Mouse (Mus musculus) right cerebral cortex, postnatal 4 days (tissue): Measurements from ENCODE around the gene D930020B18Rik.

ENCODE experiments used
- DNase-seq: peaks from one replicate; pipeline ENCODE4 v3.0.0-alpha.2; 2022

The D930020B18Rik gene

DNA sequence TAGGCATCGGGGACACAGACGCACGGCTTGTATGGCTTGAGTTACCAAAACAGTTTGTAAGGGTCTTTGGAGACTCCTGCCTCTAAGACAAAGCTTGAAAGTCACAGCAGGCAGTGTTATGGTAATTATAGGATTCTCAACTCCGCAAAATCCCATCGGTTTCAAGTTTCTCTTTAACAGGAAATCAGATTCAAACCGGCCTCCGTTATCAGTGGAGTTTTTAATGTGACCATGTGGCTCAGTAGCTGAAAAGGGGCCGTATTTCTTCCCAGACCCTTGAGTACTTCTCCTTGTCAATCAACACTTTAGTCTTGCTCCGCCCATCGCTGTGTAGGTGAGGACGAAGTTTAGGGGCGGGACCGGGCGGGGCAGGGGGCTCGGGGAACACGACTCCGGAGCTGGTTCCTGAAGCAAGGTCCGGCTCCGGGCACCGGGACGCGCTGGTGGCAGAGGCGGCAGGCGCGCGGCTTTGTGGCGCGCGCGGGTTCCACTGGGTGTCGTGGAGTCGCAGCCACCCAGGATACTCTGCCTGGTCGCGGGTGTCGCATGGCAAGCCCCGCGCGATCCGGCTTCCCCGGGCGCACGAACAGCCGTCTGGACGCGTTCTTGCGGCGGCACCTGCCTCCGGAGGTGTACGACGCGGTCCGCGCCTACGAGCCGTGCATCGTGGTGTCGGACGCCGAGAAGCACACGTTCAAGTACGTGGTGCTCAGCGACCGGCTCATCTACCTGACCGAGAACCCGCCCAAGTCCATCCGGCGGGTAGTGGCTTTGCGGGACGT is at the start of gene D930020B18Rik:
D930020B18Rik (plus strand) TSS at position 317 of the 782 bp plus-strand sequence.
- peak; percentile 26 for DNase-seq

DNA sequence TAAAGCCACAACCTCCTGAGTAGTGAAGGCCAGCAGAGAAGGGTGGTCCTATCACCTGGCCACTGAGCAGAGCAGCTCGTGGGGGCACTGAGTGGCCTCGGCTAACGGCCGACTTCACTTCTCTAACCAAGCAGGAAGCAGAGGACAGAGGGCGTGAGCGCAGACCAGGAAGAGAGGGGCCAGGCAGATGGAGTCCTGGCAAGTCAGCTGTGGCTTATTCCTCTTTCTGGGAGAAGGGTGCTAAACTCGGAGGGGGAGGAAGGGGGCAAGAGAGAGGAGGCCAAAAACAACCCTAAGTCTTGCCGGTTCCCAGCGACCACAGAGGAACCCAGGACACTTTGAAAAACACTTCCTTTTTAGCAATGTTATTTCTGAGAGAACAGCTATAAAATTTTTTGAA is 44.8 kb upstream of the D930020B18Rik start:
- DNase-seq, result no peak

DNA sequence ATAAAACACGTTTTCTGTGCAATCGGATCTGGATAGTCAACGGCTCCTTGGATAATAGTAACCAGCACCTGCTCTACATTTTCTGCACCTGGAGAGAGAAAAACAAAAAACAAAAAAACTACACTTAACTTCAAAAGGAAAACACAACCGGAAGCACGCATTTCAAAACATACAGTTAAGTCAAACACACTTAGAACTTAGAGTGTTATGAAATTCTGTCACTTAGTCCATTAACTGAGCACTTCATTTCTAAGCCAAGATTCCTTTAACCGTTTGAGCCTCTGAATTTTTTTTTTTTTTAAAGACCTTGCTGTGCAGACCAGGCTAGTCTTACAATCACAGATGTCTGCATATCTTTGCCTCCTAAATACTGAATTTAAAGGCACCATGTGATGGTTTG is 40.1 kb upstream of the D930020B18Rik start:
- no peak for DNase-seq

- no peak for DNase-seq
Measured at GRCm38 (mm10) chr10:121603556-121603955, 37.8 kb upstream of the D930020B18Rik start.

- DNase-seq, result no peak
Measured at GRCm38 (mm10) chr10:121604632-121605344, 36.6 kb upstream of the D930020B18Rik start.

DNA sequence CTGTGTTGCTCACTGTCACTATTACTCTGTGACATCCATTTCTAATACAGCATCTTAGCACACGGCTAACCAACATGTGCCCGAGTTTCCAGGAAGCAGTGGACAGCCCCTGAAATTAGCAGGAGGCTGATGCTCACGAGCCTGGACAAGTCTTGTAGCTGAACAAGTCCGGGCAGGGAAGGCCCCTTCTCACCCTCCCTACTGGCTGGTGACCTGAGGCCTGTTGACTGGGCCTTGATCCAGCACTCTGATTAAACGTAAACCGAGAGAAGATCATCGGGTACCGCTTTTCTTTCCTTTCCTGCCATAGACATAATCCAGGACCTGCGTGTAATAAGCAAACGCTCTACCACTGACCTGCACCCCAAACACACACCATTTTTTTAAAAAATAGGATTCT is 33.2 kb upstream of the D930020B18Rik start:
- DNase-seq, result no peak

- DNase-seq, result no peak
Measured at GRCm38 (mm10) chr10:121611587-121611986, 29.8 kb upstream of the D930020B18Rik start.

GRCm38 (mm10) chr10:121612448-121612847 is 28.9 kb upstream of the D930020B18Rik start:
- no peak for DNase-seq

GRCm38 (mm10) chr10:121613570-121613969 is 27.8 kb upstream of the D930020B18Rik start:
- no peak for DNase-seq

DNA sequence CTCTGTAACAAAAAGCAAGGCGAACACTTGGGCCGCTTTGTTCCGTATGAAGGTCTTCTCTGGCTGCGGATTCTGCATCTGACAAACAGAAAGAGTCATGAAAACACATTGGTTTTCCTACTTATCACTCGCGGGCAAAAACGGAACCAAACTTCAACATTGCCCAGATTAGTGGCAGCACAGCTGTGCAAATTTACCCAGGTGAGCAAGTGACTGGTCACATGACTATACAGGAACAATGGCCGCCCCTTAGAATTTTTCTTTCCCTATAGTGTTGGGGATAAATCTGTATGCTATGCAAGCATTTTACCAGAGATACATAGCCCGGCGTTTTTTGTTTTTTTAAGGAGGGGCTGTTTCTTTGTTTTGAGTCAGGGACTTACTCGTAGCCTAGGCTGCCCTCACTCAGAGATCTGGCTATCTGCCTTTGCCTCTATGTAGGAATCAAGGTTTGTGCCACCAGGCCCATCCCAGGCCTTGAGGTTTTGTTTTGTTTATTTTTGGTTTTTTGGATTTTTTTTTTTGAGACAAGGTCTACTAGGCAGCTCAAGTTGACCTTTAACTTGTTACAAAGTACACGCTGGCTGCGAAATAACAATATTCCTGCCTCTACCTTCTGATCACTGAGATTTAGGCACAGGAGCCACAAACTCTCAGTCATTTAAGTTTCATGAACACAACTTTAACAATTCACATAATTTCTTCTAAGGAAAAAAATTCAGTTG is 26.1 kb upstream of the D930020B18Rik start:
- DNase-seq, result no peak

DNA sequence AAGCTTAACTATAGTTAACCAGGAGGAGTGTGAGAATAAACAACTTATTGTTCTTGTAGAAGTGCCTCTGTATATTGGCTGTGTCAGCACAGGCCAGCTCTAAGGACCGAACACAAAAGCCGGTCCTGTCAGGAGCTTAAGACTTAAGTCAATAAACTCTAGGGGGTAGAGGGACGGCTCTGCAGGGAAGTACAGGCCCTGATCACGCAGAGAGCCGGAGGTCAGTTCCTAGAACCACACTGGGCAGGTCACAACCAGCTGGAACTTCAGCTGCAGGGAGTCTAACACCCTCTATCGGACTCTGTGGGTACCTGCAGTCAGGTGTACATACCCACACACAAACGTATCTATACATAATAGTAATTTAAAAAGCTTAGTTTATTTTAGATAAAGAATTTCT is 25.5 kb upstream of the D930020B18Rik start:
- no peak for DNase-seq

DNA sequence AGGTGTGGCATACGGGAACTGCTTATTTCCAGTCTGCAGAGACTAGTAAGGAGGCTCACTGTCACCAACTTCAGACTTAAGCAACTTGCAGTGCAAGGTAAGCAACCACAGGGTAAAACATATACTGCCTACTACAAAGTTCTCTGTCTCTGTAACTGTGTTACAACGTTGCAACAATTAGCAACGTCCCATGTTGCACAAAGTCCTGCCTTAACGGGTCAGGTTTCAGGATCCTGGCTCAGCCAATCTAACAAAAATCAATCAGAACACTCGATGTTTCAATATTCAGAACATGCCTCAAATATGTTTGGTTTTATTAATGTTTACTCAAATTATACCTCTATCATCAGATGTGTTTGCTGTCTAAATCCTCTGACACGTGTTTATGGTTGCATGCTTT is 19.0 kb upstream of the D930020B18Rik start:
- DNase-seq, result no peak

GRCm38 (mm10) chr10:121623670-121624069 is 17.7 kb upstream of the D930020B18Rik start:
- DNase-seq, result no peak

DNA sequence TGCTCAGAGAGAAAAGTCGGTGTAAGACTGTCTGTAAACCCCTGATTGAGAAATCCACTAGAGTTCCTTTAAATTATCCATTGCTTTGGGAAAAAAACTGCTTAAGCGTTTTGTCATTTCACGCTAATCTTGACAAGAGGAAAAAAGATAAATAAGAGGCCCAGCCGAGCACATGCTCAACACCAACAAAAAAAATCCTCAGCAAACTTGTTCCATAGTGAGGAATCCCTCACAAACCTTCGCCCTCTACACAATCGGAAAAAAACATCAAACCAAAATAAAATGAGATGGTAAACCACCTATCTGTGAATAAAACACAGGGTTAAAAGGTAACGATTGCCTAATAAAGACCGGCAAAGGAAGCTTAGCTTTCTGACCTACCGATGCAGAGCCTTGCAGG is 16.4 kb upstream of the D930020B18Rik start:
- no peak for DNase-seq

DNA sequence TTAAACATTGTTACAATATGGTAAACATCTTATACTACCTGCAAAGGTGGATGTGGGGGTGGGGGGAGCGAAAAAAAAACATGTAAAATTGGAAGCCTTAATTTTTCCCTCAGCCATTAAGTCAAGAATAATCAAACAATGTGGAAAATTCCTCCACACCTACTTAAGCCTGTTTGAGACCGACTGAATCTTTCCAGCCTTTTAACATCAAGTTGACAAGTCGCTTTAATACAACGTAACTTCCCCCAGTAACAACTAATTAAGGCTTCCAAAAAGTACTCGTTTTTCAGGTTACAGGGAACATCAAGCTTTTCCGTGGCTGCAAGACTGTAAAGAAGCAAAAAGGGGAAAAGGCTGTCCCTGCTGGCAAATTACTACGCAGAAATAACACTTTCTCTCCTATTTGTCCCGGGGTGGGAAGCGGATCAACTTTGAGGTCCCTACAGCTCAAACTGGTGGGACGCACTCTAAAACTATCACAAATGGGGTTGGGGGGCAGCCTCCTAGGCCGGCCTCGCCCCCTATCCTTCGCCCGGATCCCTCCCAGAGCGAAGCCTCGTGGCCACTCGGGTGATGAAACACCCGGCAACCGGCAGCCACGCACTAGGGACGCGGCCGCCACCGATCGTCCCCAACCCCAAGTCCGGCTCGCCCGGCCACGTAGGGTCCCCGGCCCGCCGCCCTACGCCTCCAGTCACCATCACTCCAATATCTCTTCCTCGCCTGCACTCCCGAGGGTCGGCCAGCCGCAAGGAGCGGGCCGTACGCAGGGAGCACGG is 15.8 kb upstream of the D930020B18Rik start:
- no peak for DNase-seq

DNA sequence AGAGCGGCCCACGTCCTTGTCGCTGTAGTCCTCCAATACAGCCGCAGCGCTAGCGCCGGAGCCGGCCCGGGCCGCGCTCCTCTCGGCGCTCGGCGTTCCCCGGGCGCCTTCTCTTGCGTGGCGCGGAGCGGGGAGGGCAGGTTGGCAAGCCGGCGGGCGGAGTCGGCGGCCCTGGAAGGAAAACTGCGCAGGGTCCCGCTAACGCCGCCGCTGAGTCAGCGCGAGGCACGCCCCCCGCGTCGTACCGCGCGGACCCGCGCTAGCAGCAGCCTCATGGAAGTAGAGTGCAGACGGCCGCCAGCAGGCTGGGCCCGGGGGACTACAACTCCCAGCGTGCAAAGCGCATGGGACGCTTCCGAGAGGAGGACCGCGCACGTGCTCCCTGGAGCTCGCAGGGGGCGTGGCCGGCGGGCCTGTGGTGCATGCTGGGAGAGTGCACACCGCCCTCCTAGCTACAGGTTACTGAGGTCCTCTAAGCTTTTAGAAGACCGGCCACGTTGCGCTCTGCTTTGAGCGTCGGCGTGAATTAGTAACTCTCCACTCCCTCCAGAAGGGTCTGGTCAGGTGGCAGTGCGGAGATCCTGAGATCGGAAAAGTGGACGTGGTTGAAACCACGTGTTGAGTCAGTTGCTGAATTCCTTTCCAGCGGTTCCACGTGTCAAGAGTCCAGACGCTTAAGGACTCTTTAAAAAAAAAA is 15.1 kb upstream of the D930020B18Rik start, which contains the start of gene Xpot:
Xpot (minus strand) TSS at position 147 of the 697 bp plus-strand sequence.
- peak; percentile 97 for DNase-seq

GRCm38 (mm10) chr10:121627216-121627852 is 14.1 kb upstream of the D930020B18Rik start:
- no peak for DNase-seq

DNA sequence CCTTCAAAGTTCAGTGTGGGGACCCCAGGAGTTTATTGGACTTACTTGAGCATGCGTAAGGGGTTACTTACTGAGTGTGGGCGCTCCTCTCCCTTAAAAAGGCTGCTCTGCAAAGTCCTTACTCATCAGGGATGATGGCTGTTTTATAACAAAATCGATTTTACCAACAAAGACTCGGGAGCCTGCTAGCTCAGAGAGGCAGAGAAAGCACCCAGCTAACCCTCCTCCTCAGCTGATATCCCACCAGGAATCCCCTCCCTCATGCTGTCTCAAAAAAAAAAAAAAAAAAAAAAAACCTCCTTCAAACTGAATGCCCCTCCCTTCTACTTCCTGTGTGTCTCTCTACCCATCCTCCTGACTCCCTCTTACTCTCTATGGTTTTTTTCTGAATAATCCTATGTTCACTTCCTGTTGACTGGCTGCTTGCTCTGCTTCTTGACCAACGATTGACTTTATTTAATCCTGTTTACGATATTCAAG is 12.8 kb upstream of the D930020B18Rik start:
- DNase-seq, result no peak

DNA sequence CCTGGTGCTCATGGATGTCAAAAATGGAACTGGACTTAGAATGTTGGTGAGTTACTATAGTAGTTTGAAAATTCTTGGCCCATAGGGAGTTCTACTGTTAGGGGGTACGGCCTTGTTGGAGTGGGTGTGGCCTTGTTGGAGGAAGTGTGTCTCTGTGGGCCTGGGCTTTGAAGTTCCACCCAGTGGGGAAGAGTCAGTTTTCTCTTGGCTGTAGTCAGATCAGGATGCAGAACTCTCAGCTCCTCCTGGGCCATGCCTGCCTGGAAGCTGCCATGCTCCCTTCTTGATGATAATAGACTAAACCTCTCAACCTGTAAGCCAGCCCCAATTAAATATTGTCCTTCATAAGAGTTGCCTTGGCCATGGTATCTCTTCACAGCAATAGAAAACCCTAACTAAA is 7.2 kb upstream of the D930020B18Rik start:
- DNase-seq, result no peak

GRCm38 (mm10) chr10:121636276-121636675 is 5.1 kb upstream of the D930020B18Rik start:
- no peak for DNase-seq

- no peak for DNase-seq
Measured at GRCm38 (mm10) chr10:121639573-121639972, 1.8 kb upstream of the D930020B18Rik start.
